Comparison of ENCODE assay signal across 8 mouse cellular contexts in genomic region chr15:23486306-23486705, GRCm38 (mm10).
DNase-seq lines count a peak whose midpoint lies in the region; ATAC-seq and TF ChIP-seq lines count a peak whose summit lies in the region.

No protein-coding gene starts in this region.

- 45% methylated on average over 1 of the region's 1 CpGs for WGBS in lung, postnatal 0 days

- TF ChIP-seq EP300 in lung, postnatal 0 days (IDR thresholded peaks at IDR 0.05) = no peak

- H3K4me3 ChIP-seq in lung, postnatal 0 days (ENCODE audit: low read depth, low read length) = no peak overlapping the region

- H3K9me3 ChIP-seq in lung, postnatal 0 days (ENCODE audit: low read length) = no peaks in the 10 kb centered on the region

- H3K4me2 ChIP-seq in lung, postnatal 0 days (replicated peaks; ENCODE audit: low read depth, low read length) = no peak overlapping the region

- peak; percentile 32; the same call in 1 of the 2 replicates for TF ChIP-seq CTCF in lung, postnatal 0 days (IDR thresholded peaks at IDR 0.05)

- no peak for ATAC-seq in lung, postnatal 0 days
- ATAC-seq in activated CD4-positive, CD25-positive, alpha-beta regulatory T cell, adult 4 months = no peak

- no peaks in the 10 kb centered on the region for H3K27me3 ChIP-seq in lung, postnatal 0 days (replicated peaks; ENCODE audit: insufficient read depth, low read length)

- H3K36me3 ChIP-seq in lung, postnatal 0 days (ENCODE audit: insufficient read depth, low read length) = no peaks in the 10 kb centered on the region

- no peak overlapping the region for H3K27ac ChIP-seq in lung, postnatal 0 days (ENCODE audit: low read length)

- intact Hi-C loops in left cerebral cortex, postnatal 25 days (cut with DNase I) = loop anchor here (5.0 kb wide), 2 partner anchors 921 to 1041 kb away; no protein-coding TSS in a partner anchor

- peak; percentile 7 to 81 for DNase-seq in frontal cortex, adult 2 months (ENCODE audit: extremely low spot score in 1 of 2, low spot score in 1 of 2)
- no peak for DNase-seq in frontal cortex, postnatal 14 days (ENCODE audit: low spot score in 2 of 2)
- DNase-seq in lung, postnatal 0 days (ENCODE audit: low spot score) = no peak
- DNase-seq in lung, postnatal 4 days = no peak
- DNase-seq in NIH3T3 (ENCODE audit: low read depth) = peak; percentile 61
- peak; percentile 17 to 56 for DNase-seq in left cerebral cortex, postnatal 25 days (ENCODE audit: low spot score in 2 of 2)
- no peak for DNase-seq in ovary, postnatal 14 days (ENCODE audit: low spot score)

- no peak overlapping the region for H3K9ac ChIP-seq in lung, postnatal 0 days (replicated peaks; ENCODE audit: low read depth)

- H3K4me1 ChIP-seq in lung, postnatal 0 days (ENCODE audit: insufficient read depth, low read depth, low read length) = no peaks in the 10 kb centered on the region

Comparison
In these comparisons a context has a peak if more than half of its experiments do, and no peak if none do; other contexts are left out.
1. DNase-seq: peak in frontal cortex, adult 2 months (2 of 2), NIH3T3 (single experiment) and left cerebral cortex, postnatal 25 days (2 of 2); none in frontal cortex, postnatal 14 days (0 of 2), lung, postnatal 0 days (single experiment), lung, postnatal 4 days (0 of 2) and ovary, postnatal 14 days (single experiment).